Mouse (Mus musculus) MEL (cell line): Measurements from ENCODE around the gene Gm1043.

Experiments
- CHD2 ChIP-seq: IDR thresholded peaks from 2 replicates; pipeline ENCODE4 v1.6.1; 2011; ENCODE audit warnings: low read length, improper control_type of control experiment
- USF1 ChIP-seq: IDR thresholded peaks from 2 replicates; pipeline ENCODE4 v1.6.1; 2014; ENCODE audit warnings: low read depth, mild to moderate bottlenecking, inconsistent platforms, low read length, improper control_type of control experiment, moderate library complexity
- ZNF384 ChIP-seq: IDR thresholded peaks from 2 replicates; pipeline ENCODE4 v1.6.1; 2012; ENCODE audit warnings: low read depth, mild to moderate bottlenecking, inconsistent platforms, low read length, improper control_type of control experiment

- TF ChIP-seq ZNF384 (no peak), CHD2 (no peak), USF1 (no peak)
Observed at GRCm38 (mm10) chr5:37050521-37051373, 34.4 kb upstream of the Gm1043 start.
